Mouse (Mus musculus) adrenal gland (tissue): Measurements from ENCODE around the gene Luzp1.

Source experiments
- intact Hi-C: fragments of 180-260 bp; cut with DNase I; formaldehyde crosslinking; loops from one replicate; pipeline ENCODE4 v1.15.1; 2025
- long read RNA-seq, 2 experiments: library from polyadenylated mRNA; unstranded; transcript quantifications; one replicate each; pipeline ENCODE4 v2.0.0; 2020; ENCODE audit warnings: borderline replicate concordance in 1 of 2; ENCODE audit not compliant: insufficient replicate concordance in 1 of 2

Gene Luzp1
- long read RNA-seq, experiment 1, partial matches to known transcripts: 41 of 48 reads
- long read RNA-seq, experiment 1, other reads (novel, unspliced or antisense): 6 of 48 reads
- long read RNA-seq, experiment 2, partial matches to known transcripts: 39 of 51 reads
- long read RNA-seq, experiment 2, other reads (novel, unspliced or antisense): 9 of 51 reads

DNA sequence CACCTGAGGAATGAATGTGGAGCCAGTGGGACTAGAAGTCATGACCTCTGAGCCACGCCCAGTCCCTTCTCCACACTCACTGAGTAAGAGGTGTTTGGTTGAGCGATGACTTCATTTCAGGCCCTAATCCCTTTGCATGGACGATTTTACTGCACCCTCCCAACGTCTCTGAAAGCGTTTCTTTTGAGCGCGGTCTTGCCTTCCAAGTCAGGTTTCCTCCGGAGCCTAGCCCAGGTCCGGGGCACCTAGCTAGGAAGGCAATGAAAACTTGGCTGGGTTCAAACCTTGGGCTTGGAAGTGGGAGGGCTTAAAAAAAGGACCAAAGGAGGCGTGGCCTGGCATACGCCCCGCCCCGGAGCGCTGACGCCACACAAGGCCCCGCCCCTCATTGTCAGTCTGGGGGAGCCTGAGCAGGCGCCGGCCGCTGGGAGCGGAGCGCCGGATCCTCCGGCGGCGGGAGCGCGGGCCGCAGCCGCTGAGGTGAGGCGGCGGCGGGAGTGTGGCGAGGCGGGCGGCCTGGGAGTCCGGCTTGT, at the start of gene Luzp1:
Luzp1 (plus strand) TSS at position 391 of the 533 bp plus-strand sequence.
- intact Hi-C loops: no loop called here

DNA sequence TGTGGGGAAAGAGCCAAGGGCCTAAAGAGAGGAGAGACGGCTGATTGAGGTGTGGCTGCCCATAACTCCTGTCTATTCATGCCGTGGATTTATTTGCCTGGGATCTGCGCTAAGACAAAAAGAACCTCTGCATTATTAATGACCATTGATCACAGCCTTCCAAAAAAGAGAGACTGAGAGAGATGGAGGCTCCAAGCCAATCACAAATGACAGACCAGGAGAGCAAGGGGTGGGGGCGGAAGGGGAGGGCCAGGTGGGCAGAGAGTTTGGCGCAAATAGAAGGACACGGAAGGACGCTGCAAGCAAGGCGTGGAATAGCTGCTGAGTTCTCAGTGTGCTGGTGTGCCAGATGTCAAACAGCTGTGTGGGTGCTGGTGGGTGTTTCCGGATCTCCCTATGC, 46.3 kb upstream of the Luzp1 start, which contains the start of gene Htr1d:
Htr1d (plus strand) TSS at position 301 of the 400 bp plus-strand sequence.
- intact Hi-C loops: no loop called here

DNA sequence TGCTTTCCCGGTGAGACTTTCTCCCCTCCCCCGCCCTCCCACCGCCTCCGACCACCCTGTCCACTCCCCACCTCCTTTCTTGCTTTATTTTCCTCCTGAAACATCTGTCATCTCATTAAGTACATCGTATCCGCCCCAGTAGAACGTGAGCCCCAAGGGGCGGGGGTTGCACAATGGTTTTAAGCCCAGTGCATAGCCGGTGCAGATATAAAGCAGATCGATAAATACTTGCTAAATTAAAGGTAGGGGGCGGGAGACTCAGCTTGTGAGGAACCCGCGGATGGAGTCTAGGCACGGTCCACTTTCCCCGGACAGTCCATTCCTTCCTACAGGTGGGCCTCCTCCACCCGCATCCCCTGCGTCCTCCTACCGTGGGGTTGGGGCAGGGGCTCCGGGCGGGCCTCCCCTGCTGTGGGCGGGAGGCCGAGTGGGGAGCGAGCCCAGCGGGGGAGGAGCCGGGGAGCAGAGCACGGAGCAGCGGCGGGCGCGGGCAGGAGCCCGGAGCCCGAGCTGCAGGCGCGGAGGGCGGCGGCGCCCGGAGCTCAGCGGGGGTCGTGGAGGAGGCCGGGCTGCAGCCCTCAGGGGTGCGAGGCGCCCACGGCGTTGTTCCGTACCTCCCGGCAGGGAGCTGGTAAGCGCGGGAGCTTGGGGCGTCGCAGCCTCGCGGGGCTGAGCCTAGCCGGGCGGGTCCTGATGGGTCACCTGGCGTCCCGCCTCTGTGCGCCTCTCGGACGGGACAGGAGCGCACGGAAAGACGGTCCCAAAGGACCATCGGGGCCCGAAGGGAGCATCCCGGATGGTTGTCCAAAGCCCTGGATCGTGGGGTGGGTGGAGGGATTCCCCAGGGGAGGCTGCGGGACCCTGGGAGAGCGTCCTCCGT, 45.2 kb upstream of the Luzp1 start:
- intact Hi-C loops: no loop called here

DNA sequence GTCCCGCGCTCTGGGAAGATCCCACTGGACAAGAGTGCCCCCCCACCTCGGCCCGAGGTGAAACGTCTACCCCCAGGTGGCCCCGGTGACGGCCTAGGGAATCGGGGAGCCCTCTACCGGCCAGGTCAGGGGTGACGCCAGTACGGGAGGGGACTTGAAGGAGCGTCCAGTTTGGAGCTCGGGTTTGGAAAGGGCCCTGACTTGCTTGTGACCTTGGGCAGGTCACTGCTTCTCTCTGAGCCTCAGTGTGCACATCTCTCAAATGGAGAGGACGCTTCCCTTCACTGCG, 44.6 kb upstream of the Luzp1 start:
- intact Hi-C loops: no loop called here

DNA sequence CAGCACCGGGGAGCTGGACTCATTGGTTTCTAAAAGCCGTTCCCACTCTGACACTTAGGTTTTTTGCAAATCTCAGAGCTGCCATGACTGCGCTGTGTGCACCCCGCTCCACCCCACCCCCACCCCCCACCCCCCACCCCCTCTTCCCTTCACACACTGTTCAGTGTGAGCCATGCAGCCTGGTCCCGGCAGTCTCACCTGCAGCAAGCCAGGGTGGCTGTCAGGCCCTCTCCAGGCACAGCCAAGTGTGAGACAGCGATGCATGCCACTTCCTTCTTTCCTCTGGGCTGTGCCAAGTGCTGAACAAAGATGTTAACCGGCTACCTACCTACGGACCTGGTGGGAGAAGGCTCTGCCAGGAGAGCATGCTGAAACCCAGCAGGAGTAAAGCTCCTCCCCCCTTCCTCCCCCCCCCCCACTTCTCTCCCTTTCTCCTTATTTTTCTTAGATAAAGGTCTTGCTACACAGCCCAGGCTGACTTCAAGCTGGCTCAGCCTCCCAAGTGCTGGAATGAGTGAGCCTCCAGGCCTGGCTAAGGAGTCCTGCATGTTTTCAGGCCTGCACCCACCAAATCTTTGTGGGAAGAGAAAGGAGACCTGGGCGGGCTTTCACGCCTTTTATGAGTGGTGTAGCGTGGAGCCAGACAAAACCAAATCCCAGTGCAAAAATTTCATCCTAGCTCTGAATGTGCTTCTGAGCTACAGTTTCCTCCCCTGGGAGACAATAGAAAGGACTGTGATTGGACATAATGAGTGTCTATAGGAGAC, 38.8 kb upstream of the Luzp1 start:
- intact Hi-C loops: no loop called here

DNA sequence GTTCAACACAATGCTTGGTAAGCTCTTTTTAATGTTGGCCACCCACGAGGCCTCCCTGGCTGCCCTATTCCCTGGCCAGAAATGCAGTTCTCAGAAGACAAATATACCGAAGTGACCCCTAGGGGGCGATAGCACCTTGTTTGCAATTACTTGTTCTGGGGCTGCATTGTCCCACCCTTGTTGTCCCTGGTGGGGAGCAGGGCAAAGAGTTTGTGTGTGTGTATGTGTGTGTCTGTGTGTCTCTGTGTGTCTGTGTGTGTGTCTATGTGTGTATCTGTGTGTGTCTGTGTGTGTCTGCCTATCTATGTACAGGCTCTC, 38.2 kb upstream of the Luzp1 start:
- intact Hi-C loops: no loop called here

DNA sequence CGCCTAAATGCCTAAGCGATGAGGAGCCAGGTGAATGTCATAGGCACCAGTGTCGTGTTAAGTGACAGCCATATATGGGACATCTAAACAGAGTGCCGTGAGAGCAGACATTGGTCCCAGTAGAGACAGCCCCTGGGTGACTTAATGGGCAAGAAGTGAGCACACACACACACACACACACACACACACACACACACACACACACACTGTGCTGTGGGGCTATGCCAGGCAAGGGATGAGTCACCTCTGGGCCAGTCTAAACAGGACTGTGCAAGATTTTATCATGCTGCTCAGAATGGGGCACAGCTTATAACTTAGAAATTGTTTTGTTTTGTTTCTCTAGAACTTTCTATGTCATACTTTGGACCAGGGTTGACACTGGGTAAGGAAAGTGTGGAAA, 35.5 kb upstream of the Luzp1 start:
- intact Hi-C loops: no loop called here

DNA sequence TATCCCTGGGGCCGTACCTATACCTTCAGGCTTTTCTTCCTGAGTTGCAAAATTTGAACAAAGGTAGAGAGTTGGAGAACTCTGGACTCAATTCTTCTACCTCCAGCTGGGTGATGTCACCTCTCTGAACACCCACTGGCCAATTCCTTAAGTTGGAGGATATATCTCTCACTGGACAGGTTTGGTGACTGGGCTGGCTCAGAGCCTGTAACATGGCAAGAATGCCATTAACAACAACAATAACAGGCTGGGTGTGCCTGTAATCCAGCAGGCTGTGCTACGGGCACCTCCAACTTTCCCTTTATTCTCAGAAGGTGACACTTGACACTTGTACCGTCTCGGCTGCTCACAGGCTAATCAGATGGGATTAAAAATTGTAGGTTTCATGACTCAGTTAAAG, 30.5 kb upstream of the Luzp1 start:
- intact Hi-C loops: no loop called here

DNA sequence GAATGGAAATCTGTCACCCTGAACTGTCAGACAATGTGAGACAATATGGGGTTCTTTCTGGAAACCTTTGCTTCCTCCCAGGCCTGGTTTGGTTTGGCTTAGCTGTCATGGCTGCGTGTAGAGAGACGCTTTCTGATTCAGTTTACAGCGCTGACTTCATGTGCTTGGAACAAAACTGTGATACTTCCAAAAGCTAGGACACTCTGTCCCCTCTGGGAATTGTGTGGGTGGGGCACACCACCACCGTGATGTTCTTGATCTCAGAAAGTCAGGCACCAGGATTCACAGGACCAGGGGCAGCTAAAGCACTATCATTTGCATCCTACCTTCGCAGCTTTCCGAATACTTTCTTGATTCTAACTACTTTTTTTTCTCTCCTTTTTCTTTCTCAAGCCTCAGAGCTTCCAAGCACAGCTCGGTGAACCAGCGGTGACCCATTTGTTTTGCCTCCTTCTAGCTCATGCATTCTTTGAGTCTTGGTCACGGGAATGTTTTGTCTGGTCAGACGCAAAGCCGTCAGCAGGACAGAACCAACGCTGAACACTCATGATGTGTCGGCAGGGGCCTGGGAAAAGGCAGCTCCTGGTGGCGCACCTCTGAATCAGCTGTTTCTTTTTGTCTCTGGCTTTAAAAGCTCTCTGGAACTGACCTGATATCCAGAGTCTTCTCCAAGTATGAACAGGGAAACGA, 28.1 kb upstream of the Luzp1 start:
- intact Hi-C loops: no loop called here

DNA sequence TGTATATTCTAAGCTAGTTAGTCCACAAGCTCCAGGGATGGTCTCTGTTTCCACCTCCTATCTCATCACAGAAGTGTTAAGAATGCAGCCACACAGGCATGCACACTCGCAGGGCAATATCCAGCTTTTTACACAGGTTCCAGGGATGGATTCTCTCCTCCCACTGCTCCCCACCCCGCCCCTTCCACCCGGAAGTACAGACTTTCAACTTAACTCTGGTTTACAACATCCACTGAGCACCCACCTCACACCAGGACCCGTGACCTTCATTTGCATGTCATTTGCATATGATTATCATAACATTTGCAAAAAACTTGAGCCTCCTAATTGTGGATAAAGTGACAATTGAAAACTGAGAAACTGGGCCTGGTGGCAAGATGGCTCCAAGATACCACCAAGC, 25.0 kb upstream of the Luzp1 start:
- intact Hi-C loops: no loop called here

DNA sequence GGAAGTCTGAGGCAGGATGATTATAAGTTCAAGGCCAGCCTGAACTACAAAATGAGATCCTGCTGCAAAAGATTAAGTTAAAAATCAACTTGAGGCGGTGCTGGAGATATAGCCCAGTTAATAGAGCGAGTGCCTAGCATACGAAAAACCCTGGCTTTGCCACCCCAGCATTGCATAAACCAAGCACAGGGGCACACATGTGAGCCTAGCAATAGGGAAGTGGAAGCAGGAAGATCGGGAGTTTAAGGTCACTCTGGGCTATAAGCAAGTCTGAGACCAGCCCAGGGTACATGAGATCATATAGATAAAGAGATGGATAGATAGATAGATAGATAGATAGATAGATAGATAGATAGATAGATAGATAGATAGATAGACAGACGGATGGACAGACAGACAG, 19.8 kb upstream of the Luzp1 start:
- intact Hi-C loops: loop anchor here (5.0 kb wide), 1 partner anchor 82 kb away; no protein-coding TSS in a partner anchor

DNA sequence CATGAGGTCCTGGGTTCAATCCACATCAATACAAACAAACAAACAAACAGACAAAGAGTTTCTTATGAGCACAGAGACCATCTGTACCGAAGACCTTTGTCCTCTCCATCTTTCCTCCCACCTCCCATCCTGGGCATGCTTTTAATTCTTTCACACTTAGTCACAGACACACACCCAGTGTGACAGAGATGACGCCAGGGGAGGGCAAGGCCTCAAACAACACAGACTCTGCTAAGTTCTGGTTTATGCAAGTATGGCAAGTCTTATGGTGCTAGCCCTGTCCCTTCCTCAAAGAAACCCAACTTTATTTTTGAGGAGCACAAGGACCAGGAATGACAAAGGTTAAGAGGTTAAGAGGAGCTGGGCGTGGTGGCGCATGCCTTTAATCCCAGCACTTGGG, 19.3 kb upstream of the Luzp1 start:
- intact Hi-C loops: loop anchor here (5.0 kb wide), 1 partner anchor 83 kb away; no protein-coding TSS in a partner anchor

DNA sequence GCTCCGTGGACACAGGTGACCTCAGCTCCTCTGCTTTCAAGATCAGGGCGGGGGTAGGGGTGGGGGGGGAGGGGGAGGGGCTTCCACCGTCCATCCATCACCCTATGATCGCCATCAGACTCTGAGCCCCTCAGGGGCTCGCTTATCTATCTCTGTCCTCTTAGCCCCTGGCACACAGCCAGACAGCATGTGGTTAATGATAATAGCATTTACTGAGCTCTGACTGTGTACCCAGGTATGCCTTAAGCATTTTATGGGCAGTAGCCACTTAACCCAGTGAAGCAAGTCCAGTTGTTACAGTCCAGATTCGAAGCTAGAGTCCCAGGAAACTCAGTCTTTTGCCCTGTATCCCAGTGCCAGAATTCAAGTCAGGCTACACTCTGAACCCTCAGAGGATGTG, 18.0 kb upstream of the Luzp1 start:
- intact Hi-C loops: loop anchor here (5.0 kb wide), 1 partner anchor 84 kb away; no protein-coding TSS in a partner anchor

DNA sequence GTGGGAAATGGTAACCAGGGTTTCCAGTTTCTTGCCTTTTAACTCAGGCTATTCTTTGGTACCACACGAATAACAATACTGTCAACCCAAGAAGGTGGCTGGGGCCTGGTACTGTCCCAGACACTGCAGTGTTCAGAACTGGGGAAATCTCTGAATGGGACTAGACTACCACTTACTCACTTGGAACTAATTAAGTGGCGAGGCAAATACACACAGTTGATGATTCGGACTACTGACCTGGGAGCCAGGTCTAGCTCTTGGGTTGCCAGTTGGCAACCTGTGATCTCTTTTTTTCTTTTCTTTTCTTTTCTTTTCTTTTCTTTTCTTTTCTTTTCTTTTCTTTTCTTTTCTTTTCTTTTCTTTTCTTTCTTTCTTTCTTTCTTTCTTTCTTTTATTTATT, 17.3 kb upstream of the Luzp1 start:
- intact Hi-C loops: loop anchor here (5.0 kb wide), 1 partner anchor 85 kb away; no protein-coding TSS in a partner anchor

DNA sequence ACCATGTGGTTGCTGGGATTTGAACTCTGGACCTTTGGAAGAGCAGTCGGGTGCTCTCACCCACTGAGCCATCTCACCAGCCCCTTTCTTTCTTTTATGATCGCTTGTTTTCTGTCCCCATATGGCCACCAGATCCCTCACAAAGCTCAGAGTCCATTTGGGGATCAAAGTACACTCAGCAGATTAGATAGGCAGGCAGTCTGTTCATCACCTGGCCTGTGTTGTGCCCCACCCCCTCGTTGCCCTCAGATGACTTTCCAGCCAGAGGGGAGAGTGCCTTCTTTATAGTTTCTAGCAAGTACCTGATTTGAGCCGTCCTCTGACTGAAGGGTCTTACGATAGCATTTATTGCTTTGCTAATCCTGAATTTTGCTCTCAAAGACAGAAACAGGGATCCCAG, 16.8 kb upstream of the Luzp1 start:
- intact Hi-C loops: loop anchor here (5.0 kb wide), 1 partner anchor 85 kb away; no protein-coding TSS in a partner anchor

DNA sequence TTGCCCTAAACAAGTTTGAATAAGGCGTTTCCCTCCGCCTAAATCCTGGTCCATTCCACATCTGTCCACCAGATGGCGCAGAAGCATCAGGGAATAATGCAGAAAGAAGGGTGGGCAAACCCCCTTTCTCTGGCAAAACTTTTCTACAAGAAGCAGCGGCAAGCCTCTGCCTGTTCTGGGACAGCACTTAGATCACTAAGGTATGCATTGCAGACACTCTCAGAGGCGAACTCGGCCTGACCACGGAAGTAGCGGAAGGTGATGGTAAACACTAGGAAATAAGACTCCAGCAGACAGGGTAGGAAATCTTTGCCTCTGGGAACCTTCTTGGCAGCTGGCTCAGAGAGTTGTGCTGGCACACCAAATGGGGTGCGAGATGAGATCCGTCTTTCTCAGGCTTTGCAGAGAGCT, 14.7 kb upstream of the Luzp1 start:
- intact Hi-C loops: loop anchor here (1.0 to 5.0 kb wide), 5 partner anchors 52 to 169 kb away; partner anchors contain the start of gene Kdm1a

DNA sequence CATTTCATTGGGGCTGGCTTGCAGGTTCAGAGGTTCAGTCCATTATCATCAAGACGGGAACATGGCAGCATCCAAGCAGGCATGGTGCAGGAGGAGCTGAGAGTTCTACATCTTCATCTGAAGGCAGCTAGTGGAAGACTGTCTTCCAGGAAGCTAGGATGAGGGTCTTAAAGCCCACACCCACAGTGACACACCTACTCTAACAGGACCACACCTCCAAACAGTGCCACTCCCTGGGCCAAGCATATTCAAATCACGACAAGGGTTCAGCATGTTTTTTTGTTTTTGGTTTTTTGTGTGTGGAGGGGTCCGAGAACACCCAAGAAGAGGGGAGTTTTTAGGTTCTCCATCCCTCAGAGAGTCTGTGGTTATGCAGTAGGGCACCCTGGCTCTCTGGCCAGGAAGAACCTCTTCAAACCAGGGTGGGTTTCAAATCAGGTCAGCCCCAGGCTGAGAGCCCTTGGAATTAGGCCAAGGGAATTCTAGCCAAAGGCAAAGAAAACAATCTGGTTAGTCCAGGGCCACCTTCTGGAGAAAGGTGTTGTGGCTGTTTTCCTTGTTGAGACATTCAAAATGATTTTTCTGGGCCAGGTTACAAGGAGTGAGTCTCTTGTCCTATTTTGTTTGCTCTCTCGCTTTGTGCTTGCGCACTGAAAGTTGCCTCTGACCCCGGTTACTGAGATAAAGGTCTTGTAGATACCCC, 12.9 kb upstream of the Luzp1 start:
- intact Hi-C loops: loop anchor here (5.0 kb wide), 2 partner anchors 51 to 146 kb away; partner anchors contain the start of gene Kdm1a

DNA sequence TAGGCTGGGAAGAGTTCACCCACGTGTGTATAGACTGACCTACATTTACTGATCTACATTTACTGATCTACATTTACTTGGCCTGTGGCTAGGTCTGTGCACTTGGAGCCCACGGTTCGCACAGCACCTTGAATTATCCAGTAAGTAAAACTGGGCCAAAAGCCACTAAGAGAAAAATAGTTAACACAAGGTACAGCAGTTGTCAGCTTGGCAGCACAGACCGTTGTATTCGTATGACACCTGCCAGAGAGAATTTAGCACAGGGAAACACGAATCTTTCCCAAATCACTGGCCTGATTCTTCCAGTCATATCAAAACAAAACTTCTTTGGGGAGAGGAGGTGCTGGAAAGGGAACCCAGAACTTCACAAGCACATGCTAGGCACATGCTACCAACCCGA, 11.3 kb upstream of the Luzp1 start:
- intact Hi-C loops: loop anchor here (5.0 kb wide), 2 partner anchors 49 to 144 kb away; partner anchors contain the start of gene Kdm1a

DNA sequence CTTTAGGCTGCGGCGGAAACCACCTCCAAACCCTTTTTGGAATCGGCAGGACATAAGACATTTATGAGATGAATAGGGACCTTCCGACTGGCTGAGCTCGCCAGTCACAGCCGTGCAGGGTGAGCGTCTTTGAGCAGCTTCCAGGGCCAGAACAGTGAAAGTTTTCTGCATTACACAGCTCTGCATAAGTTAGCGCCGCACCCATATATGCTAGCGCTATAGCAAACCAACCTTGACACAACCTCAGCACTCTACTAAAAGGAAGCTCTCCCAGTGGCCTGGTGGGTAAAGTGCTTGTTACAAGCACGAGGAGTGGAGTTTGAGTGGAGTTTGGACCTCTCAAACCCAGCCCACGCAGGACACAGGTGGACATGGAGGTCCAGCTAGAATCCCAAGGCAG, 10.4 kb upstream of the Luzp1 start:
- intact Hi-C loops: loop anchor here (5.0 kb wide), 2 partner anchors 48 to 143 kb away; partner anchors contain the start of gene Kdm1a

DNA sequence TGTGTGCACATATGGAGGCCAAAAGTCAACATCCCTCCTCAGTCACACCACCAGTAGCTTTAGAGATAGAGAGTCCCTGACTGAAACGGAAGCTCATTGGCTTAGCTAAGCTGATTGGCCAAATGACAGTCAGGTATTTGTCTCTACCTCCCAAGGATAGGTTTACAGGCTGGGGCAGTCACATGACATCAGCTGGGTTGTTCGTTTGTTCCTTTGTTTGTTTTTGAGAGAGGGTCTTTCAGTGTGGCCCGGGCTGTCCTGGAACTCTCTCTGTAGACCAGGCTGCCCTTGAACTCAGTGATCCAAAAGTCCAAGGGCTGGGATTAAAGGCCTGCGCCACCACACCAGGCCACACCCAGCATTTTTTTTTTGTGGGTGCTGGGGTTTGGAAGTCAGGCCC, 8.4 kb upstream of the Luzp1 start:
- intact Hi-C loops: no loop called here
